Mouse (Mus musculus) heart, adult 2 months (tissue): Measurements from ENCODE around the gene Ncoa5.

Experiments used
- CTCF ChIP-seq: fragments of 200-600 bp; IDR thresholded peaks from 2 replicates; pipeline ENCODE4 v1.8.1; 2022; ENCODE audit warnings: antibody characterized with exemption, mild to moderate bottlenecking, moderate library complexity
- EP300 ChIP-seq: fragments of 200-500 bp; IDR thresholded peaks from 2 replicates; pipeline ENCODE4 v1.6.1; 2011; ENCODE audit warnings: low read depth, low read length, control low read depth; ENCODE audit not compliant: insufficient read depth
- POLR2A ChIP-seq: fragments of 200-500 bp; IDR thresholded peaks from 2 replicates; pipeline ENCODE4 v1.6.1; 2011; ENCODE audit warnings: mild to moderate bottlenecking, low read depth, low read length, control low read depth; ENCODE audit not compliant: insufficient read depth

DNA sequence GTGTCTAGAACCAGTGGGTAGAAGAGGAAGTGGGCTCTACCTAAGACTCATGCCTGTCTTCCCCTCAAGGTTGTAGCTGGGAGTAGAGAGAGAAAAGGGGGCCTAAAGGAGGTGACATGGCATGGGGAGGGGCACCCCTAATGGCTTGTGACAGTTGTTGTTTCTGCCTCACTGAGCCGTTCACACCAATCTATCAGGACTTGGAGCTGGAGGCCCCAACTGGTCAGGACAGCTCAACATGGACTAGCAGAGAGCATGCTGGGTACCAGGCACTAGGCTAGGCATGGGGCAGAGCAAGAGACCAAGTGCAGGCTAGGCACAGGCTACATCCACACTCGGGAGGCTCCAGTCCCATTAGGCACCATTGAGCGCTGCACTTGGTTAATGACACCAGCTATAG lies 43.6 kb downstream of the Ncoa5 start:
- TF ChIP-seq CTCF (no peak), POLR2A (no peak), EP300 (no peak)
